Mouse (Mus musculus) G1E-ER4 (cell line): ENCODE measurements at regions not wholly inside any gene's neighbourhood (a gene's known extent, or its start where the extent isn't known, plus 50 kb on each side); places are given as distances from the start of the nearest gene placed in this dataset.

ENCODE experiments used
- GATA1 ChIP-seq: IDR thresholded peaks from one replicate; pipeline ENCODE4 v1.8.0; 2012; ENCODE audit warnings: low read length, inconsistent platforms

DNA sequence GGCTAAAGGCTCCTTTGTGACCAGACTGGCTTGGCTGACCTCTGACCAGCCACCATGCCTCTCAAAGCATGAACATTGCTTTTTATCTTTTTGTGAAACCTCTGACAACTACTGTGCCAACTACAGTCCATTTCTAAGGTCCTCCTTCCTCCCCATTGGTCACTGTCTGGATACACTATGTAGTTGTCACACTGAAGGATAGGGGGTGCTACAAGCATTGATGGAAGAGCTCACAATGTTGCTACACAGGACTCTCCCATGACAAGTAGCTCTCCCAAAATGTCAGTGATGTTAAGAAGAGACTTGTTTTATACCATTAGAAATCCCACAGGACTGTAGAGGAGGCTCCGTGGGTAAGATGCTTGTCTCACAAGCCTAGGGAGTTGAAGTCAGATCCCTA lies 389.0 kb upstream of the Spred2 start:
- no peak for TF ChIP-seq GATA1

DNA sequence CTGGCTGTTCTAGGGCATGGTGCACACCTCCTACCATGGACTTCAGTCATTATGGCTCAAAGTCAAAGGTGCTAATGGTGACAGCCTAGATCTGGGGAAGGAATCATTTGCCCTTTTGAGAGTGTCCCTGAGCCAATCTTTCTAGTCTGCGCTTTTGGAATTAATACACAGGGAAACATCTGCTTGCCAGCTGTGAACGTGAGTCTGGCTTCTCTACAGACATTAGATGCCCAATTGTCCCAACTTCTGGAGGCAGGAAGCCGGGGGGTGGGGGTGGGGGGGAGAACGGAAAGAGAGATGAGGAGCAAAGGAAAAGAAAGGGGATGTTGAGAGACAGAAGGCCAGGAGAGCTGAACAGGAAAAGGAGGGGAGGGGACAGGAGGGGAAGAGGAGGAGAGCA lies 377.9 kb upstream of the Spred2 start:
- no peak for TF ChIP-seq GATA1

GRCm38 (mm10) chr11:19554316-19554946 lies 369.7 kb upstream of the Spred2 start:
- TF ChIP-seq GATA1, result no peak

- TF ChIP-seq GATA1, result no peak
Measured at GRCm38 (mm10) chr11:19554947-19555770, 369.0 kb upstream of the Spred2 start.

DNA sequence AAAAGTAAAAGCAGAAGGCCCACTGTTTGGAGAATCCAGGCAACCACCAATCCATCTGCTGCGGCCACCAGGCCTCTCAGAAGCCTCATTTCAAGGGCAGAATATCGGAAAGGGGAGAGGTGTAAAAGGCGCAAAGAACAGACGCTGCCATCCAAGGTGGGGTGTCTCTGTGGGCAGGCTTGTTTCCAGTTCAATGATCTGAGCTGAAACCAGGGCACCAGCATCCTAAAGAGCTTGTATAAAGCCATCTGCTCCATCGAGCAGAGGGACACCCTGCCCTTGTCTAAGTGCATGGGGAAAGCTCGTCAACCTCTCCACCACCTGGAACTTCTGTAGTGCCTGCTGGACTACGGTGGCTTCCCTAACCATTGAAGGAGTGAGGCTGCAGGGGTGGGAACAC lies 363.7 kb upstream of the Spred2 start:
- TF ChIP-seq GATA1, result no peak

DNA sequence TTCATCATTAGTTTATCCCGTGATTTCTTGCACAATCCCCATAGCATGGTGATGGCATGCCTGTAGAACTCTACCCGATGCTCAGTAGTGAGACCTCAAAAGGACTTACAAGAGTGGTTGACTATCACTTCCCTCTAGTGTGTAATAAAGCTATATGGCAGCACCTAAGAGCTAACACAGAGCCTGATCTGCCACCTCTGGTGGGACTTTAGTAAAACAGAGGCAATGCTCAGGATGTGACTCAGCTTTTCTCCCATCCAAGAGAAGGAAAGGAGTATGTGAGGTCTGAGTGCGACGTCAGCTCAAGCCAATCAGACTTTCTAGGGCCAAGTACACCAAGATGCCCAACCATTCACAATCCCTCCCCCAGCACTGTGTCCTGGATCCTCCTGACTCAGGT lies 361.5 kb upstream of the Spred2 start:
- no peak for TF ChIP-seq GATA1

- TF ChIP-seq GATA1, result no peak
Measured at GRCm38 (mm10) chr11:19585228-19585627, 338.9 kb upstream of the Spred2 start.

DNA sequence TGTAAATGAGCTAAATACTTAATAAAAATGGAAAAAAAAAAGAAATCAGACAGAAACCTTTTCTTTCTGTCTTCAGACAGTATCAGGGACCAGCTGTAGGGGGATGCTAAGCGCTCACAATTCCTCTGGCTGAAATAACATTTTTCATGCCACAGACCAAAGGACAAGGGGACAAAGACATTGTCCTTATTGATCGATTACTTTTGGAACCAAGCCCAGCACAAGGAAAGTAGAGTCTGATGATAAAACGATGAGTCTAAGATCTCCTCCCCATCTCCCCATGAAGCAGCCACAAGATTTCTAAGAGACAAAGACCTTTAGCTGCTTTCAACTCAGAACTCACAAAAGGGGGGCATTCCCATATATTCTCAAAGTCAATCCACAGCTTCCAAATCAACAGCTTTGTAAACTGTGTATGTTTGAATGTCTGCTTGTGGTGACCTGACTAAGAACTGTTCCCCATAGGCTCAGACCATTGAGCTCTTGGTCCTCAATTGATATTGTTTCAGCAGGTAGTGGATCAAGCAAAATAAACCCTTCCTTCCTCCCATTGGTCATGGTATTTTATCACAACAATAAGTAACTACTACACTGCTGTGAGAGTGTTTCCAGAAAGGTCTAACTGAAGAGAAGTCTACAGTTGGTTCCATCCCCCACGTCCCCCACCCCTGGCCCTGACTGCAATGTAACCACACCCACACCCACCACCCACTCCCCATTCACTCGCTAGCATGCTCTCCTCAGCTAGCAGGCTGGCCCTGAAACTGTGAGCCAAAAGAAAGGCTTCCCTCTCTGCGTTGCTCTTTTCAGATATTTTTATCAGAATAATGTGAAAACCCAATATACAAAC lies 331.4 kb upstream of the Spred2 start:
- TF ChIP-seq GATA1, result no peak

- TF ChIP-seq GATA1, result no peak
Measured at GRCm38 (mm10) chr11:19595107-19595506, 329.1 kb upstream of the Spred2 start.

- no peak for TF ChIP-seq GATA1
Measured at GRCm38 (mm10) chr11:19596336-19596735, 327.8 kb upstream of the Spred2 start.

DNA sequence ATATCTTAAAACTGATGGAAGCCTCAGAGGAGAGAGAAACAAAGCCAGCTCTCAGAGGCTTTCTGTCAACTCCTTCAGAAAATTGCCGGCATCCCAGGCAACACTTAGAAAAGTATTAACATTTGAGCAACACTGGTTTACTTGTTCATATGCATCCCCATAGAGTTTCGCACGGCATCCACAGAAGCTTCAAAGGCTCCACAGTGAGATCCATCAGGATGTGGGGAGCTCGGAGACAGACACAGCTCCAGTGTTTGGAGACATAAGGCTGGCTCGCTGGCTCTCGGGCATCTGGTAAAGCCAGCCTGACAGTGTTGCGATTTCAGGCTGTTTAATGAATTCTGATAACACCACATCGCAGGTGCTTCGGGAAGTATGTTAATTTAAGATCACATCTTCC lies 324.7 kb upstream of the Spred2 start:
- no peak for TF ChIP-seq GATA1

DNA sequence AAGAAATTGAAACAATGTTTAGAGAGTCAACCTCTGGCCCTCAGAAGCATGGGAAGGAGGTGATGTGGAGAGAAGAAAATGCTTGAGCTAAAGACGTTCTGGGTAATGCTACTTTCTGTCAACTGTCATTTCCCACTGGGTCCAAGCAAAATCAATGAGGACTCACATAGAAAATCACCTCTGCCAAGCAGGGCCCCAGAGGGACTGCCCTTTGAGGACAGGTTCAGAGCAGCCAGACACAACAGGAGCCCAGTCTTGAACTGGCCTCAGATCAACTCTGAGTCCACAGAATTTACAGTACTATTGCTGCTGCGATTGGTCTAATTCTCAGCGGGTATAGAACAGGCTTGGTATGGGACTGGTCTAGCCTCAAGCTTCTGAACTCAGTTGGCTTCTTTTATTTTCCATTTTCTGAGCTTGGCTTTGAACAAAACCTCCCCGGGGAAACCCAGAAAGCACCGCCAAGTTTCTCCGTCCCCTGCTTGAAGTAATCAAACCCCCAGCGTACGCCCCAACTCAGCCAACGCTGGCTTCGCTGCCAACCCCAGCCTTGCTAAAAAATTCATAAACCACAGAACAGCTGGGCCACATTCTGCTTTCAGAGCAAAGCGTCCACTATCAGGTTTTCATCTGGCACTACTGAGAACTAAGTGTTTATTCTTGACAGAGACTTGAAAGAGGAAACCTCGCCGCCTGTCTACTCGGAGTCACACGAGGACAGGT lies 322.8 kb upstream of the Spred2 start:
- no peak for TF ChIP-seq GATA1

GRCm38 (mm10) chr11:19602496-19602895 lies 321.7 kb upstream of the Spred2 start:
- no peak for TF ChIP-seq GATA1

DNA sequence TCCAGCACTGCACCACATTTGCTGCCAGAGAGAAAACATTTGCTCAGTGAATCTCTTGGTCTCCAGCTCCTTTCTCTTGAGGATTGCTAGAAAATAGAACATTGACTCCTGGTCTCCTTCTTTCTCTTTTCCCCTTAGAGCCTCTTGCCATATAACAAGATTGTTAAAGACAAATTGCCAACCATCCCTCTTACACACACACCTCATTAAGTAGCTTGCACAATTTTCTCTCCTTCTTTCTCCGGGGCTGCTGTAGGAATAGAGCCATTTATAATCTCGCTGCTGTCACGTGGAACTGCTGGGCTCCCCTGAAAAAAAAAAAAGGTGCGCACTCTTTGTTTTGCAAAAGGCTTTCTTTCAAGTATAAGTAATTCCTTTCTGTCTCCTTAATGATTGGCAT lies 318.6 kb upstream of the Spred2 start:
- no peak for TF ChIP-seq GATA1

- no peak for TF ChIP-seq GATA1
Measured at GRCm38 (mm10) chr11:19606943-19607342, 317.2 kb upstream of the Spred2 start.

- no peak for TF ChIP-seq GATA1
Measured at GRCm38 (mm10) chr11:19607941-19608340, 316.2 kb upstream of the Spred2 start.

GRCm38 (mm10) chr11:19608523-19608922 lies 315.7 kb upstream of the Spred2 start:
- no peak for TF ChIP-seq GATA1
